Mouse (Mus musculus) liver, embryonic 12.5 days (tissue): ENCODE measurements around the gene Tbx19. TPM values are rescaled to one million over a fixed set of nuclear protein-coding genes. Genes with fewer than 3 reads are reported as not detected.

Experiments used
- ATAC-seq: fragments of 200-750 bp; cut with Nextera tagmentation; 2 replicates; pipeline ENCODE4 v1.8.0; 2017; ENCODE audit warnings: moderate number of reproducible peaks, mild to moderate bottlenecking, moderate library complexity
- H3K27ac ChIP-seq: fragments of 300-500 bp; sonication (generic); 2 replicates; pipeline ENCODE4 v1.5.1; 2016; ENCODE audit warnings: mild to moderate bottlenecking
- H3K27me3 ChIP-seq: fragments of 300-500 bp; sonication (generic); replicated peaks from 2 replicates; pipeline ENCODE4 v1.6.1; 2016; ENCODE audit warnings: mild to moderate bottlenecking, moderate library complexity
- H3K36me3 ChIP-seq: fragments of 300-500 bp; sonication (generic); 2 replicates; pipeline ENCODE4 v1.6.1; 2016; ENCODE audit warnings: mild to moderate bottlenecking, moderate library complexity
- H3K4me1 ChIP-seq: fragments of 300-500 bp; sonication (generic); 2 replicates; pipeline ENCODE4 v1.6.1; 2016
- H3K4me2 ChIP-seq: fragments of 300-500 bp; sonication (generic); 2 replicates; pipeline ENCODE4 v1.6.1; 2016; ENCODE audit warnings: mild to moderate bottlenecking, moderate library complexity
- H3K4me3 ChIP-seq: fragments of 300-500 bp; sonication (generic); 2 replicates; pipeline ENCODE4 v1.5.1; 2016; ENCODE audit warnings: mild to moderate bottlenecking, moderate library complexity
- H3K9ac ChIP-seq: fragments of 300-500 bp; sonication (generic); 2 replicates; pipeline ENCODE4 v1.6.1; 2016; ENCODE audit warnings: mild to moderate bottlenecking, moderate library complexity
- H3K9me3 ChIP-seq: fragments of 300-500 bp; sonication (generic); replicated peaks from 2 replicates; pipeline ENCODE4 v1.6.1; 2016; ENCODE audit warnings: mild to moderate bottlenecking, moderate library complexity
- WGBS: fragments of 180-500 bp; shearing (Covaris S2); methylation state at CpG from one replicate; pipeline ENCODE4 v1.1.7; 2016; ENCODE audit not compliant: insufficient replicate concordance; 5-methylcytosine and 5-hydroxymethylcytosine counted together
- polyA plus RNA-seq: library from polyadenylated mRNA; unstranded; fragments of >200 nt; fragmentation: Nextera tagmentation; extraction: Ambion mirVana; gene quantifications from 2 replicates; pipeline ENCODE4 v1.2.1, GENCODE M21; 2016

The Tbx19 gene
- polyA plus RNA-seq, 1 experiment from 2014 or later, result not detected

GRCm38 (mm10) chr1:165179321-165179720 is 18.7 kb upstream of the Tbx19 start:
- Histone ChIP-seq H3K4me2 (no peak overlapping the region), H3K9me3 (no peaks in the 10 kb centered on the region), H3K4me3 (no peak overlapping the region), H3K27ac (no peak overlapping the region), H3K36me3 (peaks cover 36% of the 10 kb centered on the region), H3K4me1 (no peaks in the 10 kb centered on the region), H3K27me3 (no peaks in the 10 kb centered on the region), H3K9ac (no peak overlapping the region)
- 66% methylated on average over 5 of the region's 5 CpGs for WGBS
- ATAC-seq, result no peak

DNA sequence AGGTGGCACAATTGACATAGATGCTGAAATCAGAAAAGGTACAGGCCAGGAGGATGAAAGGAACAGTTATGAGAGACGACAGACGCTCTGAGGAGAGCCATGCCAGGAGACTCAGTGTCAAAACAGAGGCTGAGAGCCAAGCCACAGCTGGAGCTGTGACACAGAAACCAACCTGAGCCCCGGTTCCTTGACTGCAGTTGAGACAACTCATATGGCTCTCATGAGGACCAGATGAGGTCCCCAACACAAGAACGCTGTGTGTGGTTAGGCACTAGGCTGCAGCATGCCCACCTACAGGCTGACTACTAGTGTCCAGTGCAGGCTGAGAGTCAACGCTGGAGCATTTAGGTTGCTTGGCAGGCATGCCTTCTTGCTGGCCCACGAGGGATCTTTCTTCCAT is 17.5 kb upstream of the Tbx19 start:
- WGBS, result 75% methylated on average over 6 of the region's 6 CpGs
- Histone ChIP-seq H3K27me3 (no peaks in the 10 kb centered on the region), H3K4me3 (no peak overlapping the region), H3K36me3 (peaks cover 28% of the 10 kb centered on the region), H3K9ac (no peak overlapping the region), H3K4me1 (no peaks in the 10 kb centered on the region), H3K27ac (no peak overlapping the region), H3K4me2 (no peak overlapping the region), H3K9me3 (no peaks in the 10 kb centered on the region)
- ATAC-seq, result no peak

DNA sequence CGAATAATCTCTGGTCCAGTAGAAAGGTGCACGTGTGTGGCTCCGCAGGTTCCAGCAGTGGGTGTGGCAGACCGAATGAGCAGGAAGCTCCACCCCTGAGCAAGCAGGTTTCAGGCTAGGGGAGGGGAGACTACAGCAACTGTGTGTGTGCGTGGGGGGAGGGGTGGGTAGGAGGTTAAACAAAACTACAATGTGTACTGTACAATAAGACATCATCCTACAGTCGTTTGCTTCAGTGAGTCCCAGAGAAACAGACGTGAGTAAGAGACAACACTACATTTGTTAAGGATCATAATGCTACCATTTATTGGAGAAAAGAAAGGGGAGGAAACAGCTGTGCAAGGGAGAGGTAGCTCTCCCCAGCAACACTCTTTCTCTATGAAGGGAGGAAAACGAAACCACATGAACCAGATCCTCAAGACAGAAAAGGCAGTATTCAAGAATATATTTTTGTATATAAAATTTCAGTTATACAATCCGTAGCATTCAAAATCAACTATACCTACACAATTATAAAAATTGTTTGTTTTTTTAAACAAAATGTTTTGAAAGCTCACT is 13.6 kb upstream of the Tbx19 start:
- H3K36me3 ChIP-seq, result peaks cover 10% of the 10 kb centered on the region; the same call in 1 of the 2 replicates
- H3K27ac ChIP-seq, result no peak overlapping the region
- no peaks in the 10 kb centered on the region for H3K27me3 ChIP-seq
- H3K4me2 ChIP-seq, result no peak overlapping the region
- H3K9me3 ChIP-seq, result no peaks in the 10 kb centered on the region
- H3K4me3 ChIP-seq, result no peak overlapping the region
- whole genome bisulfite sequencing, result 39% methylated on average over 9 of the region's 9 CpGs
- no peaks in the 10 kb centered on the region for H3K4me1 ChIP-seq
- H3K9ac ChIP-seq, result no peak overlapping the region
- 0 out of 2 replicates have a peak, but pooled peaks have one; percentile 51 for ATAC-seq

GRCm38 (mm10) chr1:165171277-165171676 is 10.7 kb upstream of the Tbx19 start:
- 75% methylated on average over 7 of the region's 8 CpGs for WGBS
- no peaks in the 10 kb centered on the region for H3K36me3 ChIP-seq
- H3K4me3 ChIP-seq, result no peak overlapping the region
- H3K27ac ChIP-seq, result no peak overlapping the region
- H3K27me3 ChIP-seq, result no peaks in the 10 kb centered on the region
- no peak overlapping the region for H3K9ac ChIP-seq
- no peak for ATAC-seq
- H3K9me3 ChIP-seq, result no peaks in the 10 kb centered on the region
- H3K4me1 ChIP-seq, result no peaks in the 10 kb centered on the region
- H3K4me2 ChIP-seq, result no peak overlapping the region

DNA sequence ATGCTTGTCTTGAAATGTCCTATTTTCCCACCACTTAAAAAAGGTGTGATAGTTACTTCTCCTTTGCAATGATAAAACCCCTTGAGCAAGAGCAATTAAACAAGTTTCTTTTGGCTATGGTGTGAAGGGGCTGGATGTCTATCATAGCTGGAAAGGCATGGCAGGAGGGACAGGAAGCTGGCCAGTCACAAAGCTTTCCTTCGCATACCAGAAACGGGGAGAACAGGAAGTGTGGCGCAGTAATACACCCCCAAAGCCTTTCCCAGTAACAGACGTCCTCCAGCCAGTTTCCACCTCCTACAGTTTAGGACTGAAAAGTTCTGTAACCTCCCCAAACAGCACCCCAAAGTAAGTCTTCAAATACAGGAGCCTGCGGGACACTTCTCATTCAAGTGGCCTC is 9.6 kb upstream of the Tbx19 start:
- 36% methylated on average over 5 of the region's 5 CpGs for WGBS
- Histone ChIP-seq H3K9me3 (no peaks in the 10 kb centered on the region; the same call in 1 of the 2 replicates), H3K4me2 (no peak overlapping the region)

GRCm38 (mm10) chr1:165169462-165169861 is 8.9 kb upstream of the Tbx19 start:
- no peak for ATAC-seq
- WGBS, result 59% methylated on average over 3 of the region's 3 CpGs
- no peak overlapping the region for H3K9ac ChIP-seq

More for the DNA sequence above, 9.6 kb upstream of the Tbx19 start:
- Histone ChIP-seq H3K4me1 (no peaks in the 10 kb centered on the region), H3K36me3 (no peaks in the 10 kb centered on the region), H3K27ac (no peak overlapping the region), H3K9ac (no peak overlapping the region), H3K27me3 (no peaks in the 10 kb centered on the region), H3K4me3 (no peak overlapping the region)
- no peak for ATAC-seq

GRCm38 (mm10) chr1:165164920-165165319 is 4.3 kb upstream of the Tbx19 start:
- 76% methylated on average over 6 of the region's 6 CpGs for WGBS
- Histone ChIP-seq H3K27me3 (0 out of 2 replicates have a peak, but pooled peaks cover 3% of the 10 kb centered on the region), H3K4me2 (no peak overlapping the region), H3K9ac (no peak overlapping the region), H3K9me3 (no peaks in the 10 kb centered on the region; the same call in 1 of the 2 replicates), H3K4me3 (no peak overlapping the region), H3K4me1 (no peaks in the 10 kb centered on the region), H3K36me3 (no peaks in the 10 kb centered on the region), H3K27ac (no peak overlapping the region)
- ATAC-seq, result no peak

More at GRCm38 (mm10) chr1:165169462-165169861, 8.9 kb upstream of the Tbx19 start:
- H3K4me1 ChIP-seq, result no peaks in the 10 kb centered on the region
- H3K9me3 ChIP-seq, result no peaks in the 10 kb centered on the region; the same call in 1 of the 2 replicates
- no peak overlapping the region for H3K4me2 ChIP-seq
- no peak overlapping the region for H3K4me3 ChIP-seq
- H3K27me3 ChIP-seq, result no peaks in the 10 kb centered on the region
- H3K36me3 ChIP-seq, result no peaks in the 10 kb centered on the region
- no peak overlapping the region for H3K27ac ChIP-seq

GRCm38 (mm10) chr1:165158841-165159240 is 1.7 kb downstream of the Tbx19 start:
- no peaks in the 10 kb centered on the region for H3K4me1 ChIP-seq
- H3K36me3 ChIP-seq, result no peaks in the 10 kb centered on the region
- no peak for ATAC-seq

GRCm38 (mm10) chr1:165154162-165154561 is 6.4 kb downstream of the Tbx19 start:
- Histone ChIP-seq H3K9ac (no peak overlapping the region), H3K27ac (no peak overlapping the region), H3K36me3 (no peaks in the 10 kb centered on the region), H3K4me3 (no peak overlapping the region), H3K4me1 (no peaks in the 10 kb centered on the region; the same call in 1 of the 2 replicates), H3K4me2 (no peak overlapping the region), H3K9me3 (no peaks in the 10 kb centered on the region), H3K27me3 (no peaks in the 10 kb centered on the region)
- ATAC-seq, result no peak
- 29% methylated on average over 4 of the region's 4 CpGs for WGBS

More at GRCm38 (mm10) chr1:165158841-165159240, 1.7 kb downstream of the Tbx19 start:
- Histone ChIP-seq H3K9me3 (no peaks in the 10 kb centered on the region), H3K27ac (no peak overlapping the region), H3K4me2 (no peak overlapping the region), H3K27me3 (0 out of 2 replicates have a peak, but pooled peaks cover 3% of the 10 kb centered on the region), H3K9ac (no peak overlapping the region), H3K4me3 (no peak overlapping the region)
- WGBS, result 68% methylated on average over 10 of the region's 10 CpGs

DNA sequence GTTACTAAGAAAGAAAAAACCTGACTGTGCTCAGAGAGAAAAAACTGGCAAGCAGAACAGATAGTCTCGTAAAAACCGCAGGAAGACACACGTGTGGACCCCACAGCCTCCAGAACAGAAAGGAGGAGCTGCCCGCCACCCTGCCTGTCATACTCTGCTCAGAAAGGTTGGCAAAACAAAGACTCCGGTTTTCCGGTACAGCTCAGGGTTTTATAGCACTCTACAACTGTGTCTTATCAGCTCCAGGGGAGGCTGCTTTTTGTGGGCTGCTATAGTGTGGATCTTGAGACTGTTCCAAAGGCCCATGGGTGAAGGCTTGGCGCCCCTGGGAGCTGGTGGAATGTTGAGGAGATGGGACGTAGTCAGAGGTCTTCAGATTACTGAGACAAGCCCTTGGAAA is 9.4 kb downstream of the Tbx19 start:
- WGBS, result 61% methylated on average over 8 of the region's 8 CpGs
- Histone ChIP-seq H3K4me1 (no peaks in the 10 kb centered on the region; the same call in 1 of the 2 replicates), H3K4me2 (no peak overlapping the region), H3K4me3 (no peak overlapping the region), H3K9me3 (no peaks in the 10 kb centered on the region), H3K9ac (no peak overlapping the region), H3K27ac (no peak overlapping the region), H3K27me3 (no peaks in the 10 kb centered on the region), H3K36me3 (no peaks in the 10 kb centered on the region)
- no peak for ATAC-seq

DNA sequence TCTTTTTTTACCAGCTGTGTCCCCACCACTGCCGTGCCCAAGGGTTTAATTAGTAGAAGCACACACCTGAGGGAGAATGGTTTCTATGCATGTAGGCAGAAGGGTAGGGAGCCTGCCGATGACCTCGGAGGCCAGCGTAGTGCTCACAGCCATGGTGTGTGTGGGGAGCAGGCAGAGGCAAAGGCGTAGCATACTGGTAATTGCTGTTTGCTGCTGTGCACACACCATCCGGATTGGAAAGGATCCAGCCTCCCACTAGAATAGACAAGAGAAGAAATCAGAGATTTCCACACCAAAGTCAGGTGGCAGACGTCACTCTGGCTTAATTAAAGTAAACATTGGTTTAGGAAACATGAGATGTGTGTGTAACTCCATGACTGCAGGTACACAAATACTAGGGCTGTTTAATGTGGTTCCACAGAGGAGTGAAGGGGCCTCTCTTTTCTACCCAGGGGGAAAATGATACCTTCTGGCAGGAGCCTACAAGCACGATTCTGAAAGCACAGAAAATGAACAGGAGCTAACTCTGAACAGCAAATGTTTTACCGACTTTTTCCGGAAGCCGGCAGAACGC is 18.1 kb downstream of the Tbx19 start:
- Histone ChIP-seq H3K36me3 (no peaks in the 10 kb centered on the region), H3K27ac (no peak overlapping the region), H3K9me3 (no peaks in the 10 kb centered on the region), H3K4me2 (no peak overlapping the region), H3K4me1 (no peaks in the 10 kb centered on the region), H3K9ac (no peak overlapping the region), H3K4me3 (no peak overlapping the region), H3K27me3 (0 out of 2 replicates have a peak, but pooled peaks cover 3% of the 10 kb centered on the region)
- WGBS, result 74% methylated on average over 12 of the region's 12 CpGs
- ATAC-seq, result no peak

DNA sequence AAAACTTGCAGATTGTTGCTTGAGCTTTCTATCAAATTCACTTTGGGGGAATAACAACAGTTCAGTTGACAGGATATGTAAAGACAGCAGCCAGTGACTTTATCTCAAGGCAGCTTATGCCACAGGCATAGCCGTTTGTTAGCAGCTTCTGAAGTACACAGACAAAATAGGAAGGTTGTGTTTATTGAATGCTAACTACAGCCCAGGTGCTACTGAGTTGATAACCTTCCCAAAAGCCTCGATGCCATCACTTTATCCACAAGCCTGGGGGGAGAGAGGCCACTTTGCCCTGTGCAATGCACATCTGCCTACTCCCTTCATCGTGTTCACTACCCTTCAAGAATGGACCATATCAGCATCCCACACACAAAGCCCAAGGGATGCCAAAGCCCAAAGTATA is 20.3 kb downstream of the Tbx19 start:
- H3K9ac ChIP-seq, result no peak overlapping the region
- H3K4me2 ChIP-seq, result no peak overlapping the region
- 0 out of 2 replicates have a peak, but pooled peaks cover 3% of the 10 kb centered on the region for H3K27me3 ChIP-seq
- H3K27ac ChIP-seq, result no peak overlapping the region
- ATAC-seq, result no peak
- no peaks in the 10 kb centered on the region for H3K4me1 ChIP-seq
- H3K36me3 ChIP-seq, result no peaks in the 10 kb centered on the region
- whole genome bisulfite sequencing, result 40% methylated on average over 3 of the region's 3 CpGs
- no peaks in the 10 kb centered on the region for H3K9me3 ChIP-seq
- H3K4me3 ChIP-seq, result no peak overlapping the region
